Mouse (Mus musculus): Measurements from ENCODE around the gene Gimap5.

Gimap5 gene

DNA sequence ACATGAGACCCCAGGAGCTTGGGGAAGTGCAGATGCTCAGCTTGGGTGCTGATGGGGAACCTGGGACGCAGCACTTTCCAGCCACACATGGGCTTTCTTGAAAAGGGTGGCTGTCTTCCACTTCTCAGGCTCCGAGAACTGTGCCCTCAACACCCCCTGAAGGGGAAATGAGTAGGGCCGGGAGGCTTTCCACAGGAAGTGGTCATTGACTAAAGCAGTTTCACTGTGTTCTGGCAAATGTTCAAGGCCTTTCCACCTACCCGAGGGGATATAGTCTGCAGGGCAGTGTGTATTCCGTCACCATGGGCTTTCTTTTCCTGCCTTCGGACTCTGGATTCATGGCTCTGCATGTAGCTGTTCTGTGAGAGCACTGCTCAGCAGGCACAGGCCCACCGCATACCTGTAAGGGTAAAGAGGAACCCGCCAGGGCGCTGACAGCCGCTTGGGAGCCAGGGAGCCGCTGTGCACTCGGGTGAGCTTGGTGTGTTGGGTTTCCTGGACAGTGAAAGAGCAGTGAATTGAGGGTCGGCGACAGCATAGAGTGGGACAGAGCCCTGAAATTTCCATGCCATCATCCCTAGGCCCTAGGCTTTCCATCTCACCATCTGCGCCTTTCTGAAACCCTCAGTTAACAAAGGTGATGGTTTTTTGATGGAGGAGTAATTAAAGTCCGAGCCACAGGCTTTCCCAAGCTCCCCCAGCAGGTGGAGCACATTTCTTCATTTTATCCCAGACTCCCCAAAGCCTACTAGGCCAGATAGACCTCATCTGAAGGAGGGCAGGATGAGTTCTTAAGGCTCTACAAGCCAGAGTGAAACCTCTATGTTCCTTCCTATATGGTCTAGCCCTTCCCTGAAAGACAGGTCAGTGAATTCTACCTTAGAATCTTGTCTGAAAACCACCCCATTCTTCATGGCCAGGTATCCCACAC, at the start of gene Gimap5:
Gene Gimap5, plus strand, starts transcription at position 239 of the 931 bp plus-strand sequence.
- peak; percentile 85 for DNase-seq (ENCODE audit: low spot score)

DNA sequence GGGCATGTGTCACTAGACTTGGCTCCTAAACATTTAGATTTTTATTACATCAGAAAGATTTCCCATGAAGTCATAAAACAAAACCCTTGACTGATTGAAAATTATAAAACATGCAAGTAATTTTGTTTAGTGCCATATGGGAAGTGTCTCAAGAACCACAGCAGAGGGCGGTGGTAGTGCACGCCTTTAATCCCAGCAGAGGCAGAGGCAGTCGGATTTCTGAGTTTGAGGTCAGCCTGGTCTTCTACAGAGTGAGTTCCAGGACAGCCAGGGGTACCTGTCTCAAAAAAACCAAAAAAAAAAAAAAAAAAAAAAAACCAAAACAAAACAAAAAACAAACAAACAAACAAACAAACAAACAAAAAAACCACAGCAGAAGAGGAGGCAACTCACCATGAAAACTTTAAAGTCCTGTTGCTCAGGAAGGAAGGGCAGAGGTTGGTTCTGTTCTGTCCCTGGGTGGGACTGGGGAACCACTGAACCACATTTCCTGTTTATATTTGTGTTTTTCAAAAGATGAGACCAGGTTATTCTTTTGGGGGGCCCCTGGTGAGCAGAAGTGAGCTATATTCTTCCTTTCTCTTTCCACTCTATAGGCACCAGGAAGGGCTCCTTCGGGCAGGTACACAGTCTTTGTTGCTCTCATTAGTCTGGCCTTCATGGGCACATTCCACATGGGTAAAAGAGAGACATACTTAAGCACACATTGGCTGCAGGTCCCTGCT, 49.0 kb upstream of the Gimap5 start:
- DNase-seq (ENCODE audit: low spot score) = no peak

DNA sequence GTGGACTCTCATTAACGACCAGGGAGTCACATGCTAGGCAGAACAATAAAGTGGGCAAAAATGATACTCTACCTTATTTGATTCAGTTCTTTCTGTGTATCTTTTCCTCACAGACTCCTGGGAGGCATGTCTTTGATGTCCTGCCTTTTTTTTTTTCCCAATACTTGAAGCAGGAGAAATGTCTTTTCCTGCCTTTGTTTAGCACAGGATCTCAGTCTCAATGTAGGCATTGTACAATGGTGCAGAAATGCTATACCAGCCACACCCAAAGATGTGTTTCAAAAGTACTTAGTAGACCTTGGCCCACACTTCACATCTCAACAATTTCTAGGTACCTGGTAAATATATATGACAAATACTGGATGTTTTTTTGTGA, 48.5 kb upstream of the Gimap5 start:
- DNase-seq (ENCODE audit: low spot score) = no peak

DNA sequence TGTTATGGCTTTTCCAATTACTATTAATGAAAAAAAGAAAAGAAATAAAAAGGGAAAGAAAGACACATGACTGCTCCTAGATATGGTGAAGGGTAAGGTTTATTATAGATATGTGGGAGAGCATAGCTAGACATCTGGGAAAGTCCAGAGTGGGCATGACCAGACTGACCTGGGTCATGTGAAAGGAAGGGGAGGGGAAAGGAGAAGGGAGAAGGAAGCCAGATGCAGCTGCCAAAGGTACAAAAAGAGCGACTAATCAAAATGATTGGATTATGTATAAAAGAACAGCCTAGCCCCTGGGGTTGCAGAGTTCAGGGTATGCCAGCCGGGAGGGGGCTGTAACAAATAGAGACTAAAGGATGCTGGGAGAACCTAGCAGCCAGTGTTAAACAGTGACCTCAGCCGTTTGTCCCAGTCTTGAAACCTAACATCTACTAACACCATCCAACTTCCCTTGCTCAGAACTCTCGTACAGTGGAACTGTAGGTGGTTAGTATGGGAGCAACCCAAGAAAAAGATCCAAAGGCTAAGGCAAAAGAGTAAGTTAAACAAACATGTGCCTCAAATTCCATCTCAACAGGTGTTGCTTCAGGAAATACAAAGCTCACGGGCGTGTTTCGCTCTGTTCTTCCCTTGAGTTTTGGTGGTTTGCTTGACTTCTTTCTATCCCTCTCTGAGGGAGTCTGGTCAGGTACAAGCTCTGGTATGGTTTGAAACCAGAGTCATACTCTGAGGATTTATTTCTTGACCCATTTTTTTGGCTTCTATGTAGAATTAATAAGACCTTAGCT, 47.7 kb upstream of the Gimap5 start:
- DNase-seq (ENCODE audit: low spot score) = no peak

DNA sequence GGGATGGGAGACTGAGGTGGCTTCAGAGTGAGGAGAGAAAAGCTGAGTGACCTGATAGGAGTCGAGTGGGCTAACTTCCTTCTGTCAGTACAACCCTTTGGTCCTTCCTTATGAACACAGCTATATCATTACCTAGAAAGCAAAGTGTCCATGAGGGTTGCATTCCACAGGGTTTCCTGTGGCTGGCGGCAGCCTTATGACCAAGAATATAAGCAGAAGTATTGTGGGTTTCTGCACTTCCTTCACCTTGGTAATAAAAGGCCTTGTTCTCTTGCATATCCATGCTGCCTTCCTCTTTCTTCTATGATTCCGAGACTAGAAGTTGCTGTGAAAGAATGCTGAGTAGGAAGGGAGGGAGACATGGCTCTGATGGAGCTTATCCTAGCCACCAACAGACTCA, 47.1 kb upstream of the Gimap5 start:
- DNase-seq (ENCODE audit: low spot score) = no peak

DNA sequence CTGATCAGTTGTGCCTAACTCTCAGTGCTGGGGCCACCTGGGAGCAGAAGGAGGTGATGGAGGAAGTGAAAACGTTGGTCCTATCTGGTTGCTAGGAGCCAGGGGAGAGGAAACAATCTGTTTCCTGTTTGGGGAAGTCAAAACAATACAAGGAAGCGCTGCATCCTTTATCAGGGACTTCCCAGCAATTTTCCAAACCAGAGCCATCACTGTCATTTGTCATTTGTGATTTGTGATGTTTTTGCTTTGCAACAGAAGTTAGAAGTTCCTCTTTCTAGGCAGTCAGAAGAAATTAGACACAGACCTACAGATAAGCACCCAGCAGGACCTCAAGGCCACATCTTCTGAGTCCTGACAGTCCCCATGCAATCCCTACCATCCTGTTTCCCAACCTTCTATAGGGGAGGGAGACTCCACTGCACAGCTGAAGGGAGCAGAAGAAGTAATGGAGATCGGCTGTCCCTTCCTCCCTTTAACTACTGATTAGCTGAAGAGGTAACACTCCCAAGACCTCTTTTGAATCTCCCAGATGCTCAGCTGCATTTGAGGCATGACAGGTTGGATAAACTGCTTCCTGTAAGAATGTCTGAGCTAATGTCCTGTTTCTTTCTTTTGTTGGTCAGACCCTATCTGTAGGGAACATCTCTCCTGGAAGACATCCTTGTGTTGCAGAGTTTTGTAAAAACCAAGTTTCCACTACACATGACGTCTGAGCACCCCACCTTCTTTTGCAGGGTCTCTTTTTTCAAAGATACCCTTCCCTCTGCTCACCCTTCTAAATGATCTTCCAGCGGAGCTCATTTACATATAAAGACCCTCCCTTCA, 45.5 kb upstream of the Gimap5 start:
- peak; percentile 87 for DNase-seq (ENCODE audit: low spot score)

DNA sequence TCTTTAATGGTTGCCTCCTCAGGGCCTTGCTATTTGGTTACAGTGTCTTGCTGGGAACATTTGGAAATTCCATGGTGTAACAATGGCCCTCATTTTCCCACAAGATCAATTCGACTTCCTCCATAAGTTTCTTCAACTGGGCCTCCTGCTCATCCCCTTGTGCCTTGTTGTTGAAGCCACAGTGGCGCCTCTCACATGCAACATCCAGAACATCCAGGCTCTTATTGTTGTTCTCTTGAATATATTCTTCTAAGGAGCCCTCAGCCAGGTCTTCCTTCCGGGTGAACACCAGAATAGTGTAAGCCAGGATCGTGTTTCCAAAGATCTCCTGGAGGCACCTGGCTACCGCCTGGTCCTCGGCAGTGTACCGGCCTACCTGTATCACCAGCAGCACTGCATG, 43.9 kb upstream of the Gimap5 start:
- DNase-seq (ENCODE audit: low spot score) = no peak

DNA sequence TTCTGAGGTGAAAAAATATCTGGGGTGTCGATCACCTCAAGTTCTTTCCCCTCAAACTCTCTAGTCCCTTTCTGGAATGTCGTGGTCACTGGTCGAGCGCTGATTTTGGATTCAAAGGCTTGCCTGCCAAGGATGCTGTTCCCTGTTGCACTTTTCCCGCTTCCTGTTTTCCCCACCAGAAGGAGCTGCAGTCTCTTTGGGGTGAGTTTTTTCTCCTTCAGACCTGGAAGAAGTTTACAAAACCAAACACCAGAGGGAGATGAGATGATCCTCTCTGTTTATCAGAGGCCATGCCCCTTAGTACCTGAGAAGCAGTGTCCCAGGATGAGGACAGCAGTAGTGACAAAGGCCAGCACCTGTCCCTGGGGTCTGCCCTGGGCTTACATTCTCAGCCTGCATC, 43.4 kb upstream of the Gimap5 start:
- DNase-seq (ENCODE audit: low spot score) = no peak

DNA sequence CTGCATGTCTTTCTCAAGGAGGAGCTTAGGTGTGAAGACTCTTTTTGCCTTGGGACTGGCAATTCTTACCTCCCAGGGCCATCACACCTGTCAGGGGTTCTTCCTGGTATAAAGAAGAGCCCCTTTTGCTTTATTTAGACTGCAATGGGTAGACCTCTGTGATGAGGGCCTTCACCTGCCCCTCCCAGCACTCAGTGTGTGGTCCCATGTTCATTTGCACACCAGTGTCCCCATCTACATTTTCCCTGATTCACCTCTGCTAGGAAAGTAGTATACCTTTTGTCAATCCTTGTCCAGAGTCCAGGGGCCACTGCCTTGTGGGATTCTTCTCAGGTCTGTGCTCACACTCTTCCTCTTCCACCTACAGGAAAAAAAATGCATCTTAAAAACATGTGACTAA, 41.9 kb upstream of the Gimap5 start:
- DNase-seq (ENCODE audit: low spot score) = no peak

DNA sequence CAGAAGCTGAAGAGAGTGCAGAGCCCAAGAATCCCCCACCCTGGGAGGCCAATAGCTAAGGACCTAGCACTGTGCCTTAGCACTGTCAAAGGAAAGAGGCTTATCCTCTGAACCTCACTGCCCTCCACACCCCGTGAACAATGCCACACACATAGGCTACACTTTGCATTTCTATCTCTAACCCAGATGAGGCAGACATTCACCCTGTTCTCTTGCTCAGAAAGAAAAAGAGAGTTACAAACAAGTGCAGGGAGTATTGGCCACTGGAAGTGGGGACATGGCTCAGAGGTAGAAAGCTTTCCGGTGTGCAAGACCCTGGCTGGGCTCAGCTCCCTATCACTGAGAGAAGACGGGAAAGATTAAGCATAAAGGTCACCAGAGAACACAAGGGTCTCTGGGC, 39.9 kb upstream of the Gimap5 start:
- no peak for DNase-seq (ENCODE audit: low spot score)

DNA sequence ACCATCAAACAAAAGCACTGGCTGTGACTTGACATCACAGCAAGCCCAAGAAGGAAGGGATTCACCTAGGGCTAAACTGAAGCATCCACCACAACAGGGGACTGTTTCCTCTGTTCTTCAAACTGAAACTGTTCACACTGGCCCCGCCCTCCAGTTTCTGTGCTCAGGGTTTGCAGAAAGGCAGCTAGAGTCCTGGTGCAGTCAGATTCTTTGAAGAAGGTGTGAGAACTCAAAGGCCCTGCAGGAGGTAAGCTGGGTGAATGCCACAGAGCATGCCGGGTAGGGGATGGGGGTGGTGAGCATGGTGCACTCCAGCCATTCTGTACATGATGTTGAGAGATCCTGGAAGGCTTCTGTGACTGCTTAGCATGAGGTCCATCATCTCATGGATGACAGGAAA, 27.5 kb upstream of the Gimap5 start, which contains the start of the genes Gm28053 and Gimap7:
Gene Gm28053, plus strand, starts transcription at position 153 of the 400 bp plus-strand sequence.
Gene Gimap7, plus strand, starts transcription at position 167 of the 400 bp plus-strand sequence.
- DNase-seq (ENCODE audit: low spot score) = peak; percentile 50

DNA sequence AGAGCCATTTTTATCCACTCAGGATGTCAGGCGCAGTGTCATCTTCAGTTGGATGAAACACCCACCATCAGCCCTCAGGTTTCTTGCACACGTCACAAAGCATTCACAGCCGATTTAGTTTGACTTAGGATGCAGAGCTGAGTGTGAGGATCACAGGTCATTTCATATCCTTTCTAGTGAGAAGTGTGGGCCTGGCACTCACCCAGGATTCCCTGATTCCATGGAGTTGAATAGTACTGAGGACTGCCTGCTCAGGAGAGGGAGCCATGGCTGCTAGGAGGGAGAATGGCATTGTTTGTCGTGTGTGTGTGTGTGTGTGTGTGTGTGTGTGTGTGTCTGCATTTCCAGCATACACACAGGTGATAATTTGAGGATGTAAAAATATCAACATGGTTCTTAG, 25.7 kb upstream of the Gimap5 start:
- no peak for DNase-seq (ENCODE audit: low spot score)

DNA sequence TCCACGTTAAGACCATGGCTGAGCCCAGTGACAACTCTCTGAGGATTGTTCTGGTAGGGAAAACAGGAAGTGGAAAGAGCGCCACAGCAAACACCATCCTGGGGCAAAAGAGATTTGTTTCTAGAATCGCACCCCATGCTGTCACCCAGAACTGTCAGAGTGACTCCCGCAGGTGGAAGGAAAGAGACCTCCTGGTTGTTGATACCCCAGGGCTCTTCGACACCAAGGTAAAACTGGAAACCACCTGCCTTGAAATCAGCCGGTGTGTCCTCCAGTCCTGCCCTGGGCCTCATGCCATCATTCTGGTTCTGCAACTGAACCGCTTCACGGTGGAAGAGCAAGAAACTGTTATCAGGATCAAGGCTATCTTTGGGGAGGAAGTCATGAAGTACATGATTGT, 22.5 kb upstream of the Gimap5 start:
- no peak for DNase-seq (ENCODE audit: low spot score)

DNA sequence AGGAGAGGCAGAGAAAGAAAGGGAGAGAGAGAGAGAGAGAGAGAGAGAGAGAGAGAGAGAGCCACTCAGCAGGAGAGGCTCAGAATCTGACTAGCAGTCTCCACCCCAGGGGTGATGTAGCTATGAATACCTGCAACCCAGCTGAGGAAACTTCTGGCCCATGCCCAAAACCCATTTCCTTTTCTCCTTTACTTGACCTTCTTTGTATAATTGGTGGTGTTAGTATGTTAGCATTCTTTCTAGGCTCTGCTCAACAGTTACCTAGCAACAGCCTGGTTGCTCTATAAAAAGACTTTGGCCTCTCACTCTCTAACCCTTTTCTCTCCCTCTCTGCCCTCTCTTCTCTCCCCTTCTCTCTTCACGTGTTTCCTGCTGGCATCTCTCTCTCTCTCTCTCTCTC, 20.5 kb upstream of the Gimap5 start:
- DNase-seq (ENCODE audit: low spot score) = peak; percentile 88

DNA sequence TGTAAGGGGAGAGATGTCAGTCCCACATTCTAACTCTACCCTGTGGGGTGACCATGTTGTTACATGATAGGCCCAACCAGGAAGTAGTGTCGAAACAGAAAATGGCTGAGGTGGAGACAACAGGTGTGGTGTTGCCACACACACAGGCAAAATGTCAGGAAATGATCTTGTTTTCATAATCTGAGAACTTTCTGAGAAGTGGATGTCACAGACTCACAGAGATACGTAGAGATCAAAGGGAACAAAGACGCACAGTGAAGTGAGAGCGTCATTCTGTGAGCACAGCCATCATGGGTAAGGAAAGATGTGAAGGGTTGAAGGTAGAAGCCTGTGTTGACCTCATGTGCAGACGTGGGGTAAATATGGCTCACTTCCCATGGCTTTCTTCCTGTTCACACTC, 18.2 kb upstream of the Gimap5 start:
- DNase-seq (ENCODE audit: low spot score) = no peak

DNA sequence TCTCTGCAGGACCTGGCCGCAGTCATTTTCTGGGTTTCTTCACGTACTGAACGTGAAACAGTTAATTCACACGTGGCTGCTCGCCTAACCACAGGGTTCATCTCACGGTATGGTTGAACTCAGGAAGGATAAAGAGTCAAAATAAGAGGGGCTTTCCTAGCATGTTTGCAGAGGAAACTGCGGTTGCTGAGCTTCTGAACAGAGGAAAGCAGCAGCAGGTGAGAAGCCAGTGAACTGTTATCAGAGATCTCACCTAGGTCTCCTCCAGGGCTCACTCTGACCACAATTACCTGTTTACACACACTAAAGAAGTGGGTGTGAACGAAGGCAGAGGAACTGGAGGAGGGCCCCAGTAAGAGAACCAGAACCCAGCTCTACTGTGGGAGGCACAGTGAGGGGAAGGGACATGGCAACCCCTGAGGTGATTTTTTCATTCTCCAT, 13.1 kb upstream of the Gimap5 start:
- DNase-seq (ENCODE audit: low spot score) = peak; percentile 74

DNA sequence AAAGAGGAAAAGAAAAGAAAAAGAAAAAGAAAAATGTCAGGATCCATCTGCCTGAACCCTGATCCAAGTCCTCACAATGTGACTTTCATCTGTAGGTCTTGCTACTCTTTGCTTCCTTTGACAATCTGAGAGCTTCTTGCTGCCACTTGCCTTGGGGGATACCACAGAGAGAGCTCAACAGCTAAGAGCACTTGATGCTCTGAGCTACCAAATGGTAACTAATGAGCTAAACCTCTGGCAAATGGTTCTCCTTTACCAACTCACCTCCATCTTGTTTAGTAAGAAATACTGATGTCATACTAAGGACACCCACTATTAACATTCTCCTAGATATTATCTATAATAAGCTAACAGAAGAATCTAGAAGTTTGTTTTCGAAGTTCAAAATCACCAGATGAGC, 12.3 kb upstream of the Gimap5 start:
- DNase-seq (ENCODE audit: low spot score) = no peak

DNA sequence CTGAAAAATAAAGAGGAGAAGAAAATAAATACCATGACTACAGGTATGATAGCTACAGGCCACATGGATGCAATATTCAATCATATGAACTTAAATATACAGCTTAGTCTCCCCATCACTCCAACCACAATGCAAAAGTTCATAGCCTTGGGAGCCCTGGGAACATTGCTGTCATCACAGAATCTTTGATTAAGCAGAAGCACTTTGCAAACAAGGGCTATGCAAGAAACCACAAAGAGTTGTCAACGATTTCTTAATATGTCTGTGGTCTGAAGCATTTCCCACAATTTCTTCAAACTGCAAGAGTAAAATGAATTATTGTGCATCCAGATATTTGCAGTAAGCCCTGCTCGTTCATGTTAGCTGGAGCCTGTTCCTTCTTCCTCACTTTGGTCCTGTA, 8.9 kb upstream of the Gimap5 start:
- DNase-seq (ENCODE audit: low spot score) = no peak

DNA sequence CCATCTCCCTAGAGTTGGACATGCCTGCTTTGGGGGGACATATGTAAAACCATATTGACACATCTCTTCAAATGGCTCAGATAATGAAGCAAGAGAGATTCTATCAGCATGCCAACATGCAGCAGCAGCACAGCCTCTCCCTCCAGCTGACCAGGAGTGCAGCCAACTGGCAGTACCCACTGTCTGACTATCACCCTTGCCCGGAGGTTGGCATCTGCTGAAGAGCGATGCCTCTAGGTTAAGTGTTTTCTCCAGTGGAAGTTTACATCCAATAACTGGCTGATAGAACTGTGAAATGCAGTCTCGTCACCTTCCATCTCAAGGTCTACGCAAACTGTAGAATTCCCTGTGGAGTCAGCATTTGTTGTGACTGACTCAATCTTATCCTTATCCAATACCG, 8.3 kb upstream of the Gimap5 start:
- no peak for DNase-seq (ENCODE audit: low spot score)

DNA sequence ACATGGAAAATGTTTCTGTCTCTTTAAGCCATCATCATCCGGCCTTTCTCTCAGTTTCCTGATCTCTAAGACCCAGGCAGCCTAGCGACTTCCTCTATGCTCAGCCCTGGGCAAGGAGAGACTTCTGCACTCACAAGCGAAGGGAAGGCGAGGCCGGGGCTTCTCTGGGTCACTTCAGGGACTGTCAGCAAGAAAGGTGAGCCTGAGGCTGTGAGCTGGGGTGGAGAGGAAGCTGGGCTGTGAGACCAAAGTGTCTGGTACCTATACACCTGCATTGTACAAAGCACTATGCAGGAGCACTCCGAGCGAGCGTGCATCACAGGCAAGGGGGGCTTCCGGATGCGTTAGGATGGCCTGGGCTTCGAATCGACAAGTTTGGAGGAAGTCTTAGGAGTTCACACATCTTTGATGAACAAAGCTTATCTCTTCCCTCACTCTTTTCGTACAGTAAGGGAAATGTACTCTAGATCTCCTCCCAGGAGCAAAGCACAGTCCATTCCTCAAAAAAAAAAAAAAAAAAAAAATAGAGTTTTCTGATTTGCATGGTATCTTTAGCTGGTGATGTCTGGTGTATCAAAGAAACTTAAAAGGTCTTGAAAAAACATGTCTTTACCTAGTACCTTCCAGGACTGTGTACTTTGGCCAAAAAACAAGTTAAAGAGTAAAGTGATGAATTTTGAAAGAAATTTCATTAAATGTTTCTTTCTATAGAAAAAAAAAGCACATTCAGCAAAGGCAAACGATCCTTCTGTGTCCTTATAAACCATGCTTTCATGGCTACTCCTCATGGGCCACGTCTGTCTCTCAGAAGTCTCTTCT, 6.8 kb upstream of the Gimap5 start, which contains the start of gene Gimap1:
Gene Gimap1, plus strand, starts transcription at position 94 of the 819 bp plus-strand sequence.
- peak; percentile 68 for DNase-seq (ENCODE audit: low spot score)

DNA sequence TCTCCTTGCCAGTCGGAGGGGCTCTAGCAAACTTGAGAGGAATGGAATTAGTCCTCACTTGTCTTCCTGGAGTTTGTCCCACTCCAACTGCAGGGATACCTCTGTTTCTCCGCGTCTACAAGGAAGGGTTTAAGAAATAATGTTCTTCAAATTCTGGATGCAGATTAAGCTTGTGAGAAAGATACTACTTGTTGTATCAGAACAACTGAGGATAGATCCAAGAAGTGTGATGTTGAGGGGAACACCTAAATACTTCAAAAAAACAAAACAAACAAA, 6.3 kb upstream of the Gimap5 start:
- no peak for DNase-seq (ENCODE audit: low spot score)

Data from lung, postnatal 25 days (tissue).